Mouse (Mus musculus): ENCODE results near the gene Itga1. TPM values are rescaled to one million over a fixed set of nuclear protein-coding genes. Genes with fewer than 3 reads are reported as not detected.

Itga1 gene
- total RNA-seq, 1 experiment from 2014 or later: 1.8 TPM

DNA sequence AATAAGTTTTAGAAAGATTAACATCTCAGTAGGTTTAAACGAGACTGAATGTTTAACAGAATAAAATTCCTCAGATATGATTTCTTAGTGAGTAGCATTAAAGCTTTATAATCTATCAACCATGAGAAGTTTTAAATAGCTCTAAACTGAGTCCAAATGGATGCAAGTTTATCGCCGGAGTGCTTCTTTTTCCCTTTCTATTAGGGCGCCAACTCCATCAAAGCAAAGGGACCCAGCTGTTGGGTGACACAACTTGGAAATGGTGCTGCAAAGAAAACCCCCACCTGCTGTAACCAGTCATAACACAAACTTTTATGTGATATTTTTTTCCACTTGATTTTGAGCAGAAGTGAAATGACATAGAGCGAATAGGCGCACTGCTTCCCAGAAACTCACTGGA lies 29.4 kb downstream of the Itga1 start:
- no peak for ATAC-seq (replicated peaks; ENCODE audit: insufficient number of reproducible peaks, low FRiP score, low TSS enrichment, poor library complexity, severe bottlenecking)

DNA sequence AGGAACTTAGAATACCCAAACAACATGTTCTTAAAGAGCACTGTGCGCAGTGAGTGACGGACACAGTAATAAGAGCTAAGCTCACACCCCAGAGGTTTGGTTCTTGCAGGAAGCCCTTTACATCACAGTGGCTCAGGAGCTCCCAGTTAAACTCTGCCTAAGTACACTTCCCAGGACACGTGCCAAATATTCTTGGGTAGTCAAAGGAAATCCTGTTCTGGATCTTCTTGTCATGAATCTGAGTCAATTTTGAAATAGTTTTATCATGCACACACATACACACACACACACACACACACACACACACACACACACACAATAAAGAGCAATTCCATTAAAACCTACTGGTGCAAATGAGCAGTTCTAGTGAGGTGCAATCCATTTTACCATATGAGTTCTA lies 30.3 kb downstream of the Itga1 start:
- no peak for ATAC-seq (replicated peaks; ENCODE audit: insufficient number of reproducible peaks, low FRiP score, low TSS enrichment, poor library complexity, severe bottlenecking)

DNA sequence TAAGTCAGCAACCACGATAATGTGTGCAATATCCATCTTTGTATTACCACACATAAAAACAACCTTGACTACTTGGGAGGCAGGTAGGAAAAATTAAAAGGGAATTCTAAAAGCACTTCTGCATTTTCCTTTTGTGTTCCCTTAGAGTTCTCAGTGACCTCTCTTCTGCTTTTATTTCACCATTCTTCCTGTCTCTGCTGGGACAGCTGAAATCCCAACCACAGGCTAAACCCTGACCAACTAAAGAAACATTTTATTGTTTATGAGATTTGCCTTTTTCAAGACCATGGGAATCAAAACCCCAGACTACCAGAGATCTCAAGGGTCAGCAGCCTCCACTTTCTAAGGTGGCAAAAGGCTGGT lies 33.8 kb downstream of the Itga1 start:
- no peak for ATAC-seq (replicated peaks; ENCODE audit: insufficient number of reproducible peaks, low FRiP score, low TSS enrichment, poor library complexity, severe bottlenecking)

DNA sequence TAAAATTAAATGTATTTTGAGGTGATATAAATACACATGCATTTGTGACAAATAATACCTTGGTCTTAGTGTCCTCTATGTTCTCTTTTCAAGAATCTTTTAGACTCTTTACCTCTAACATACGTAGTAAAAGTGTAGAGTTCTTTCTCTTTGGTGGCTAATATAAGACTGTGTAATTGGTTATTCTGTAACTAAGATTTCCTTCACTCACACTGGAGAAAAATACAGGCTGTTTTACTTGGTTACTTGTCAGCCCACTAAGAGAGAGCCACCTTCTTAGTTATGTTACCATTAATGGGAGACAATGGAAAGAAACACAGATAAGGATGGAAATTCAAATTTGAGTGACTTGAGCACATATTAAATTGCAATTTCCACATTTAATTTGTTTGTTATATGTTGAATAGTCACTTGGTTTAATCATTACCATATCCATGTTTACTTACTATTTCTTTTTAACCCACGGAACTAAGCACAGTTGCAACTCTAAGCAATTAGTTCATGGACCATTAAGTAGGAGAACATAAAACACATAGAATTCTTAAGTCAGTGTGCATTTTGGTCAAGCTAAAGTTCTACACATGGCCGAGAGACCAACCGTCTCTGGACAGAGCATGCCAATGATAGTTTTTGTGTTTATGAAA lies 34.3 kb downstream of the Itga1 start:
- ATAC-seq (replicated peaks; ENCODE audit: insufficient number of reproducible peaks, low FRiP score, low TSS enrichment, poor library complexity, severe bottlenecking): no peak

DNA sequence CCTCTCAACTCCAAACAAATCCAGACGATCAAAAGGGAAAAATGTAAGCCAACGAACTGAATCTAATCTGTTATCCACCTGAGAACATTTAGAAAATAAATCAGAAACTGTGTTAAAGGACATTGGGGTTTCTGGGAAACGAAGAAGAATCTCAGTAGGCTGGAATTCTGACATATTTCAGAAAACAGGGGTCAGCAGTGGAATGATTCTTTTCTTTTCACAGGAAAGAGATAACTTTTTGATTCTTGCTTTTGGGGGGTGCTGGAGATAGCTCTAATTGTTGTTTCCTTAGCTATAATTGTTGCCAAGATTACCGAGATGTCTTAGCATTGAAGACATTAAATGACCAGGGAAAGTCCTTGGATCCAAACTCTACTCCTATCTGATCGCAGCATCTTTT lies 44.2 kb downstream of the Itga1 start:
- no peak for ATAC-seq (replicated peaks; ENCODE audit: insufficient number of reproducible peaks, low FRiP score, low TSS enrichment, poor library complexity, severe bottlenecking)

DNA sequence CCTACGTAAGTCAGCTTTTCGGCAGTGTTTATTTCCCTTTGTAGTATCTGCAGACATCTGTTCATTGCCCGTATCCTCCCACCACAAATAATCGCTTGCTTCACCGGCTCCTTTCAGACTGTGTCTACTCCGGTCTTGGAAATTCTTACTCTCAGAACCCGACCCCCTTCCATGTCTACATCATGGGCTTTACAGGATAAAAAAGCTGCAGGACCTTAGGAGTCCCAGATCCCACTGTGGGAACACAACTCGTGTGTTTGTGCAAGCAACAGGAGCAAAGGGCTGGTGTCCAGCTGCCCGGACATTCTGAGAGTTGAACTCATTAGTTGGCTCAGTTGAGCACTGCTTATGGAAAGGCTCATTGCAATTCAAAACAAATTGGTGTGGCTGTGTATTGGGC lies 47.0 kb downstream of the Itga1 start:
- no peak for ATAC-seq (replicated peaks; ENCODE audit: insufficient number of reproducible peaks, low FRiP score, low TSS enrichment, poor library complexity, severe bottlenecking)

DNA sequence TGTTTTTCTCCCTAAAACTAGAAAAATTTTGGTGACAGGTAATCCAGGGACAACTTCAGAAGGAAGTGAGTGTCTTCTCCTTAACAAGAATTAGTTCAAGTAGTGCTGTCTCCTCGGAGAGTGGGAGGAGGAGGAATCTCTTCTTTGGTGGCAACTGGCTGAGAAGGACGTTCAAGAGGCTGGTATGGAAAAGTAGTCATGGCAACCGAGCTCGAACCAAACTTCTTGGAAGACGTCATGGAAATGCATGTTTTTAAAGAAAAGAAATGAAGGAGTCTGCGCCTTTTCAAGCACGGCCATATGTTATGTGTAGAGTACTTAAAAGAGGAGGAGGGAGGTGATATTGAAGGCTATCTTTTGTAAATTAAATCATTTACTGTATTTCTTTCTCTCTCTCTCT lies 49.2 kb downstream of the Itga1 start:
- ATAC-seq (replicated peaks; ENCODE audit: insufficient number of reproducible peaks, low FRiP score, low TSS enrichment, poor library complexity, severe bottlenecking): no peak

DNA sequence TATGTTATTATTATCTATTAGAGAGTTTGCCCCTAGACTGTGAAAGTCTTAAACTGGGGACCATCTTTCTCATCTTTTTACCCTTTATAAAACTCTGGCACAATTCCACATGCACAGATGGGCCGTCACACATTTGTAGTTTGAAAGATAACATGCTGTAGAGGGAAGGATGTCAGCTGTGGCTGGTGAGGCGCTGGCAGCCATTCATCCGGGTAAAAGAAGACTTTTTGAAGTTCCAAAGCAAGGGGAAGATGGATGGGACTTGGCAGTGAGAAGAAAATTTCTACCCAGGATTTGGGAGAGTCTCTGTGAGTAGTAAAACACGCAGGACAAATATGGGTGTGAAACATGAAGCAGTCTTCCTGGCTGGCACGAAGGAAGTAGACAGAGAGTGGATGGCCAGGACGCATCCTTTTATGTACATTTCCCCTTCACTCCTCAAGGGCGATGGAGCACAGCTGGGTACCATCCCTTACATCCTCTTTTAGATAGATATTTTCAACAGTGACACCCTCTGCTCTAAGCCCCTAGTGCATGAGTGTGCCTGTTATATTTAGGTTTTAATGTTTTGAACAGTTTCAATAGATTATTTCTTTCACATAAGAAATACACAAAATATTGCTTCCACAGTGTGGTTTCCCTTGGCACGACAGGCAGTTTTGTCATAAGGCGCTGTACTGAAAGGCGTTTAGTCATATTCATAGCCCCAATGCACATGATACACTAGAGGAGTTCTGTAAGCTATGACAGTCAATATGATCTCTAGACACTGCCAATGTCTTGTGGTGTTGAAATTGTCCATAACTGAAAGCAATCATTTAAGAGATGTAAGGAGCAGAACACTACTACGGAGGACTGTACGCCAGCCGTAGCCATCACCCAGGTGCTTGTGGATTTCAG lies 50.9 kb downstream of the Itga1 start:
- ATAC-seq (replicated peaks; ENCODE audit: insufficient number of reproducible peaks, low FRiP score, low TSS enrichment, poor library complexity, severe bottlenecking): no peak

DNA sequence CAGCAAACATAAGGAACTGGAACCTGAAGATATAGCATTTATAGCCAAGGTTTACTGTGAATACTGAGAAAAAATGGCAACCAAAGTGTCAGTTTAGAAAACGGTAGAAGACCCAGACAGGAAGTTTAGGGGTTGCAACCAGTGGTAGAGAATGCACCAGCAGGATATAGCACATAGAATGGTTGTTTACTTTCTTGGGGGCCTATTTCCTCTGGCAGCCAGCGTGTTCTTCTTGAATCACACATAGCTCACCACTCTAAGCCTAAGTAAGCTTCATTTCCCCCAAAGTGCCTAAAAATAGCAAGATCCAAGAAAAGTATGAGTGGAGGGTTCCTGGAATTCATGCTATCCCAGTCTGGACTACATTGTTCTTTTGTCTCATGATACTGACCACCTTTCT lies 59.1 kb downstream of the Itga1 start:
- no peak for ATAC-seq (replicated peaks; ENCODE audit: insufficient number of reproducible peaks, low FRiP score, low TSS enrichment, poor library complexity, severe bottlenecking)

DNA sequence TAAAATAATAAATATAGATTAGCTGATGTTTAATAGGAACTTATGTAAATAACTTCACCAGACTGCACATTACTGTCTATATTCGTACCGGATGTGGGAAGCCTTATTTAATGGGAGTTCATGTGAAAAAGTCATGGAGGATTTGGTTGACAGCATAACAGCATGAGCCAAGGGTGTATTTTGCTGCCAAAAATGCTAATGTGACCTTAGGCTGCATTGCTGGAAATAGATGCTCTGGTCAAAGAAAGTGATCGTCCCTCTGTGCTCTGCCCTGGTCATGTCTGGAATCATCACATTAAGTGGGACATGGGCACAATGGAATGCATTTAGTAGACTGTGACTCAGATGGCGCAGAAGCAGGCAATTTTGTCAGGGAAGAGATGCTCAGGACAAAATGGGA lies 64.5 kb downstream of the Itga1 start:
- no peak for ATAC-seq (replicated peaks; ENCODE audit: insufficient number of reproducible peaks, low FRiP score, low TSS enrichment, poor library complexity, severe bottlenecking)

DNA sequence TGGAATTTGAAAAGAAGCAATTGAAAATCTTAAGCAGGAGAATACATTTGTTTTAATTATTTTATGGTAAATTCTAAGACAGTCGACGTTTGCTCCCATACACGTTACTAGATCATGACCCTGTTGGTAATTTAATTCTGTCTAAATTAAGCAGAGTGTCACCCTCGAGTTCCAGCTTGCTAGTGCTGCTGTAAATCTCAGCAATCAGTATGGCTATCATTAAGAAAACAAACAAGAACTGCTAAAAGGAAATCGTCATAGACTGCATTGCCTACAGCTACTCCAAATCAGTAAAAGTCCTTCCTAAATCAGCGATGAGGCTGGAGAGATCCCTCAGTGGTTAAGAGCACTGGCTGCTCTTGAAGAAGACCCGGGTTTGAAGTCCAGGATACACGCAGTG lies 66.4 kb downstream of the Itga1 start:
- ATAC-seq (replicated peaks; ENCODE audit: insufficient number of reproducible peaks, low FRiP score, low TSS enrichment, poor library complexity, severe bottlenecking): no peak

DNA sequence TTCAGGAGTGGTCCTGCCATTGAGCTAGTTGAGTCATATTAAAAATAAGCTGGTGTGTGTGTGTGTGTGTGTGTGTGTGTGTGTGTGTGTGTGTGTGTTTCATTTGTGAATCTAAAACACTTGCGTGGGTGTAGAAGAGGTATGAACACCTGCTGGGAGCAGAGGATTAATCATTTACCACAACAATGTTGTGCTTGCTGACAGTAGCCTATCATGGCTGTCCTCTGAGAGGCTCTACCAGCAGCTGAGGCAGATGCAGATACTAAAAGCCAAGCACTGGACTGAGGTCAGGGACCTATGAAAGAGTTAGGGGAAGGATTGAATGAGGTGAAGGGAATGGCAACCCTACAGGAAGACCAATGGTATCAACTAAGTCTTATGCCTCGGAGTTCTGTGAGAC lies 68.6 kb downstream of the Itga1 start:
- ATAC-seq (replicated peaks; ENCODE audit: insufficient number of reproducible peaks, low FRiP score, low TSS enrichment, poor library complexity, severe bottlenecking): no peak

DNA sequence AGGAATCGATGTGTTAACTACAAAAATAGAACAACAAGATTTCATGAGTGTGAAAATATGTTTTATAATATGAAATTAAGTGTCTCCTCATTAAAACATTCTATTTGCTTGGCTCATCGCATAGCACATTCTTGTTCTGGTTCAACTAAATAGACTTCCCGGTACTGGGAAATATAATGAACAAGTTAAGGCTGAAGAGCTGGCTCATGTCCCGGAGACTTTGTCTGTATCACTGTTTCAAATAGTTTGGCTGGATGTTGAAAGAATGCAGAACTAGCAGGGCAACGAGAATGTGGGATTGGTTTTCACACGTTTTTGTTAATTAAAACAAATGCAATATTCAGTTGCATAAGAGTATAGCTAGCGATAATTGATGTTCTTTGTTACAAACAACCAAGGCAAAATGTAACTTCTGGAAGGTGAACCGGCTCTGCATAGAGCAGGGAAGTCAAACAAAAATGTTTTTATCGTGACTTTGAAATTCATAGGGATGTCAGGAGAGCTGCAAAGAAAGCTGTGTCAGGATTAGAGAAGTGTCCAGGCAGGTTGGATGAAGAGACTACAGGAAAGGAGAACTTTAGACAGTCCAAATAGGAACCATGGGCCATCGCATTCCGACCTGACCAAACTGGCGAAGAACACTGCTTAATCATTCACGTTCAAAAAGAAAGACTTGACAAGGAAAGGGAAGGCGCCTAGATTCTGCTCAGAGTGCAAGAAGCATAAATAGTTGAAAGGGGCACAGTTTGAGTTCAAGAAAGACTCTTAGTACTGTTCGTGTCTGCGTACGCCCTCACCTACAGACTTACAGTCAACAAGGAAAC lies 70.4 kb downstream of the Itga1 start:
- no peak for ATAC-seq (replicated peaks; ENCODE audit: insufficient number of reproducible peaks, low FRiP score, low TSS enrichment, poor library complexity, severe bottlenecking)

DNA sequence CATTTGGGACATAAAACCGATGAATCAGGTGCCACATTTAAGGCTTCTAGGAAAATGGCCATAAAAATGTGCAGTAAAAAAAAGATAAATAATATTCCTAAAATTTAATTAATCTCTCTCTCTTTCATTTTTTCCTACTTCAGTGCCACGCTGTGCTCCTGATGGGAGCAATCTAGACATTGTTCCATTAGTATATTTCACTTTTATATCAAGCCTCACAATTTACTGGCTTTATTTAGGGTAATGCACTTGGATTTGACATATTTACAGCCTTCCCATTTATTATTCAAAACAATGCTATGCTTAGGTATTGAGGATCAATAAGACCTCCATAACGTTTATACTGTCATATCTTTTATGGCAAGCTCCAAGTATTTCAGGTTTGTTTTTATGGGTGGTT lies 76.4 kb downstream of the Itga1 start:
- no peak for ATAC-seq (replicated peaks; ENCODE audit: insufficient number of reproducible peaks, low FRiP score, low TSS enrichment, poor library complexity, severe bottlenecking)

DNA sequence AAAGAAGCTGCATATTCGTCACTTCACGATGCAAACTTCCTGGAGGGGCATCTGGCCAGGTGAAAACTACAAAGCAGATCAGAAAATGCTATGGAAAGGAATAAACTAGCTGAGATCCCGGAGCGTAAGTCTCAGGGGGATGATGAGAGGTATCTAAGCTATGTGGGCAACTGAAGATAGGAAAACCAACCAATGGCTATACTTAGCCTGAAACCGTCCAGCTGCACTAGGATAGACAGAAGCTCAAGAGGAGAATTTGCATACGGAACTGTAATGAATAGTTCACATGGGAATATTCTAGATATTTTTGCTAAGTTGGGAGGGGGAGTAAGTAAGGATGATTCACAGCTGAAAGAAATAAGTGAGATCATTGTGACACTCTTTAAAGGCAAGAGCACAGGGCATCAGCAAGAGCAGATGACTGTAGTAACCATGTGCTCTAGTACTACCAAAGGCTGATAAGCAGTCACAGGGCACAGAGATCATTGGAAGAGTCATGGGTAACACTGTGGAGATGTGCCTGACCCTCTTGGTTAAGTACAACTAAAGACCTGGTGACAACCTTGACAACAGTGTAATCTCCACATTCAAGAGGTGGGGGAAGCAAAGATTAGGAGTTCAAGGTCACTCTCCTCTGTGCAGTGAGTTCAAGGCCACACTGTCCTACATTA lies 79.5 kb downstream of the Itga1 start:
- ATAC-seq (replicated peaks; ENCODE audit: insufficient number of reproducible peaks, low FRiP score, low TSS enrichment, poor library complexity, severe bottlenecking): no peak

DNA sequence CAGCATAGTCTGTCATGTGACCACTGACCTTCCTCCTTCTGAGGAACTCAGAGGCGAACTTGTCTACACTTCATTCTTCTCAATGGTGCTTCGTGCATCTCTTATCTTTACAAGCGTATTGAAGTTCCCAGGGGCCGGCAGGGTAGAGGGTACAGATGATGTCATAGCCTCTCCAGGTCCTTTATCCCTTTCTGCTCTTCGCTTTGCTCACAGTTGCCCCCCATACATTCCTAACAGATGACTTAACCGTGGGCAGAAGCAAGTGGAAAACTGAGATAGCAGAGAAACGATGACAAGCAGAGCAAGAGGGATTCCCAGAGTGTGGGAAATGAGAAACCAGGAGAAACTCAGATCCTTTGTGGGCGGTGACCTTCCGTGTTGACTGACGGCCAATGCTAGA lies 80.4 kb downstream of the Itga1 start:
- no peak for ATAC-seq (replicated peaks; ENCODE audit: insufficient number of reproducible peaks, low FRiP score, low TSS enrichment, poor library complexity, severe bottlenecking)

DNA sequence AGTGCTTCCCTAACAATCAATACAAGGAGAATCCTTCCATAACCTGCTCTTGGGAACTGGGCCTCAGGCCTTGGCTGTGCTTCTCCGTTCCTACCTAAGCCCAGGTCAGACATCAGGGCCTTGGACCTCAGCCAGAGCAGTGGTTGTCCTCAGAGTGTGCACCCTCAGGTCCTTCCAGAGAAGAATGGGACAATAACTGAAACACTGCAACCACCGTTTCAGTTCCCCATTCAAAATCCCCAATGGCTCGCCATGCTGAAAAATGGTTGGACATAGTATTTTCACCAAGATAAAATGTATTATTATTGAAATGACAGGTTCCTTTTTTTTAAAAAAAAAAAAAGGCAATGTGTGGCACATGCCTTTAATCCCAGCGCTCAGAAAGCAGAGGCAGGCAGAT lies 81.0 kb downstream of the Itga1 start:
- peak; percentile 43; the same call in 1 of the 2 replicates for ATAC-seq (replicated peaks; ENCODE audit: insufficient number of reproducible peaks, low FRiP score, low TSS enrichment, poor library complexity, severe bottlenecking)

DNA sequence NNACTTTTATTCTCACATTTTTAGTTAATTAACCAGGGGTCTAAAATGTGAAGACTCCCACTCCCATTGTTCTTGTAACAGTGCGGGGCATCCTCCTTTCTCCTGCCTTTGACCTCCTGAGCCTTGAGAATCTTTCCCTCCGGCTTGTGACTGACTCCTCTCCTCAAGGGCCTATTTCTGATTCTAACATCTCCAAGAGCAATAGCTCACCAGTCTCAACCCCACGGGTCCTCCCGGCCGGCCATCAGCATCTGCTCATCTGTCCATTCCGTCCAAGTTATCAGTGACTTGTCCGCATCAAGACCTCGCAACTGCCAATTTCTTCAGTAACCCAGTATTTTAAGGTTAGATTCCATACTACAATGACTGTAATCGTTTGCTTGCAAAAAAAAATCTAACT lies 84.2 kb downstream of the Itga1 start:
- no peak for ATAC-seq (replicated peaks; ENCODE audit: insufficient number of reproducible peaks, low FRiP score, low TSS enrichment, poor library complexity, severe bottlenecking)

DNA sequence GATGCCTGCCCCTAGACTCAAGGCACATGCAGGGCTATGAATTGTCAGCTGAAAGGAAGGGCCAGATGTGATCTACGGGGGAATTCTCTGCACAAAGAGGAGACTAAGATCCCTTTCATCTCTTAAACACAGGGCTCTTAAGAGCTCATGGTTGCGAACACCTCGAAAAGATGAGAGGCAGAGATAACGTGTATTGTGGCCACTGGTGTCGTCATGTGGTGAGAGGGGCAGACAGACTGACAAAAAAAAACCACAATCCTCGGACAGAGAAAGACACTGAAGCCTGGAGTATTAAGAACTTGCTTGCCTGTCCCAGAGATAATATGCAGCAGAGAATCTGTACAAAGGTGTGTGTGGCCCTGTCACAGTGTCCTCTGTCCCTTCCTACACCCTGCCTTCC lies 90.2 kb downstream of the Itga1 start:
- 0 out of 2 replicates have a peak, but pooled peaks have one; percentile 43 for ATAC-seq (replicated peaks; ENCODE audit: insufficient number of reproducible peaks, low FRiP score, low TSS enrichment, poor library complexity, severe bottlenecking)

Data from monocyte, adult 5-6 weeks (primary cell).